Mouse (Mus musculus): Measurements from ENCODE around the gene Gen1.

- no peak for TF ChIP-seq CTCF (IDR thresholded peaks at IDR 0.05; ENCODE audit: insufficient read depth, low read depth, low read length)
- TF ChIP-seq POLR2A (IDR thresholded peaks at IDR 0.05; ENCODE audit: insufficient read depth, low read depth, low read length) = no peak
These were observed 7.0 kb upstream of the Gen1 start for GRCm38 (mm10) chr12:11272568-11272967.

Data from olfactory bulb, adult 2 months (tissue).